Mouse (Mus musculus) liver, embryonic 13.5 days (tissue): ENCODE results near the gene Eya2. TPM values are rescaled to one million over a fixed set of nuclear protein-coding genes. Genes with fewer than 3 reads are reported as not detected.

Experiments
- ATAC-seq: fragments of 200-750 bp; cut with Nextera tagmentation; 2 replicates; pipeline ENCODE4 v1.8.0; 2017; ENCODE audit warnings: low read depth, mild to moderate bottlenecking, moderate number of reproducible peaks, moderate library complexity
- DNase-seq: peaks from one replicate; pipeline ENCODE4 v3.0.0; 2022
- H3K27ac ChIP-seq: fragments of 300-500 bp; sonication (generic); 2 replicates; pipeline ENCODE4 v1.5.1; 2015; ENCODE audit warnings: moderate library complexity, mild to moderate bottlenecking, inconsistent platforms
- H3K27me3 ChIP-seq: fragments of 300-500 bp; sonication (generic); 2 replicates; pipeline ENCODE4 v1.6.1; 2015; ENCODE audit warnings: mild to moderate bottlenecking, inconsistent platforms
- H3K36me3 ChIP-seq: fragments of 300-500 bp; sonication (generic); 2 replicates; pipeline ENCODE4 v1.6.1; 2015; ENCODE audit warnings: mild to moderate bottlenecking, inconsistent platforms
- H3K4me1 ChIP-seq: fragments of 300-500 bp; sonication (generic); replicated peaks from 2 replicates; pipeline ENCODE4 v1.6.1; 2015; ENCODE audit warnings: inconsistent platforms
- H3K4me2 ChIP-seq: fragments of 300-500 bp; sonication (generic); 2 replicates; pipeline ENCODE4 v1.6.1; 2015; ENCODE audit warnings: inconsistent platforms, mild to moderate bottlenecking, moderate library complexity
- H3K4me3 ChIP-seq: fragments of 300-500 bp; sonication (generic); replicated peaks from 2 replicates; pipeline ENCODE4 v1.5.1; 2015; ENCODE audit warnings: mild to moderate bottlenecking, inconsistent platforms
- H3K9ac ChIP-seq: fragments of 300-500 bp; sonication (generic); 2 replicates; pipeline ENCODE4 v1.6.1; 2015; ENCODE audit warnings: mild to moderate bottlenecking, inconsistent platforms
- H3K9me3 ChIP-seq: fragments of 300-500 bp; sonication (generic); replicated peaks from 2 replicates; pipeline ENCODE4 v1.6.1; 2016; ENCODE audit warnings: inconsistent platforms
- WGBS: fragments of 180-500 bp; shearing (Covaris S2); methylation state at CpG from one replicate; pipeline ENCODE4 v1.1.7; 2015; ENCODE audit not compliant: insufficient replicate concordance; 5-methylcytosine and 5-hydroxymethylcytosine counted together
- polyA plus RNA-seq: library from polyadenylated mRNA; unstranded; fragments of >200 nt; fragmentation: Nextera tagmentation; extraction: Ambion mirVana; gene quantifications from 2 replicates; pipeline ENCODE4 v1.2.1, GENCODE M21; 2015

Eya2 gene
- polyA plus RNA-seq, 1 experiment from 2014 or later, result 0.13 TPM

DNA sequence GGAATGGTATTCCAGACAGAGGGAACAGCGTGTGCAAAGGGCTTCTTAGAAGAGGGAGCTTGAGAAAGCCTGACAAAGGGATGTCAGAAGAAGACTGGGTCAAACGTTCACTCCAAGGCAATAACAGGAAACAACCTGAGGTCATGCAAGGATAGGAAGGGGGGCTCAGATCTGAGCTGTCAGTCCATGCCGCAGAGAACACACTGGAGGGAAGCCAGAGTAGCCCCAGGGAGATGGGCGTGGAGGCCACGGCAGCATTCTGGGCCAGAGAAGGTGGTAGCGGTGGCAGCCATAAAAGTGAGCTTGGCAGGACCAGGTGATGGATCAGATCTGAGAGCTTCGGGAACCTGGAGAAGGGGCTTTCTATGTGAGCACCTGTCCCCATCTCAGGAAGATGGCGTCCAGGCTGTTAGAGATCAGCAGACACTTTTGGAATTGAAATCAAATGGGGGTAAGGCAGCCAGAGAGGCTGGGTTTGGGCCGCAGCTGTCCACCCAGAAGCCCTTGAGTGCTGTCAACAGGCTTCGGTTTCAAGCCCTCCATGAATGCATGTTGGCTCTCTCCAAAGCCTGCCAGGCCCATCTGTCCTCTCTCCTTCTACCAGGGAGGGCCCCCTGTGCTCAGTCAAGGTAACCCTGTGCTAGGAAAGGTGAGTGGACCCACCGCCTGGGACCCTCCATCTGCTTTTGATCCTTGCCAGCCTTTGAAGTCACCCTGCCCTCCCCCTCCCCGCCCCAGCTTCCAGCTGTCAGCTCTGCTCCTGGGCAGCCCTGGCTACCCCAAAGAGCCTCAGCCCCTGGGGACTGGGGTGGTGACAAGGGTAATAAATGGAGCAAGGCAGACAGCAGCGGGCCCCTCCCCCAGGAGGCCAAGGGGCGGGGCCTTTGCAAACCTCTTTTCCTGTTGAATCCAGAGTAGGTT is 58.4 kb downstream of the Eya2 start:
- H3K27ac ChIP-seq, result no peak overlapping the region
- peaks cover 20% of the 10 kb centered on the region for H3K4me1 ChIP-seq
- ATAC-seq (no peak), DNase-seq (no peak)
- H3K36me3 ChIP-seq, result no peaks in the 10 kb centered on the region
- WGBS, result 31% methylated on average over 14 of the region's 14 CpGs
- no peaks in the 10 kb centered on the region for H3K27me3 ChIP-seq
- no peak overlapping the region for H3K9ac ChIP-seq
- no peak overlapping the region for H3K4me2 ChIP-seq
- H3K9me3 ChIP-seq, result no peaks in the 10 kb centered on the region
- H3K4me3 ChIP-seq, result no peak overlapping the region

- Histone ChIP-seq H3K27me3 (no peaks in the 10 kb centered on the region), H3K4me2 (no peak overlapping the region), H3K4me1 (peaks cover 20% of the 10 kb centered on the region), H3K36me3 (no peaks in the 10 kb centered on the region), H3K27ac (no peak overlapping the region), H3K4me3 (no peak overlapping the region), H3K9me3 (no peaks in the 10 kb centered on the region), H3K9ac (no peak overlapping the region)
- 33% methylated on average over 9 of the region's 9 CpGs for WGBS
- no peak for ATAC-seq
- no peak for DNase-seq
Observed at GRCm38 (mm10) chr2:165654151-165654550, 59.3 kb downstream of the Eya2 start.

- DNase-seq (no peak), ATAC-seq (no peak)
- no peaks in the 10 kb centered on the region for H3K36me3 ChIP-seq
- no peaks in the 10 kb centered on the region for H3K27me3 ChIP-seq
- H3K4me2 ChIP-seq, result no peak overlapping the region
- H3K4me1 ChIP-seq, result peaks cover 20% of the 10 kb centered on the region
- no peak overlapping the region for H3K4me3 ChIP-seq
- H3K27ac ChIP-seq, result no peak overlapping the region
- no peaks in the 10 kb centered on the region for H3K9me3 ChIP-seq
- no peak overlapping the region for H3K9ac ChIP-seq
- WGBS, result 27% methylated on average over 10 of the region's 10 CpGs
Observed at GRCm38 (mm10) chr2:165654696-165655491, 60.1 kb downstream of the Eya2 start.

DNA sequence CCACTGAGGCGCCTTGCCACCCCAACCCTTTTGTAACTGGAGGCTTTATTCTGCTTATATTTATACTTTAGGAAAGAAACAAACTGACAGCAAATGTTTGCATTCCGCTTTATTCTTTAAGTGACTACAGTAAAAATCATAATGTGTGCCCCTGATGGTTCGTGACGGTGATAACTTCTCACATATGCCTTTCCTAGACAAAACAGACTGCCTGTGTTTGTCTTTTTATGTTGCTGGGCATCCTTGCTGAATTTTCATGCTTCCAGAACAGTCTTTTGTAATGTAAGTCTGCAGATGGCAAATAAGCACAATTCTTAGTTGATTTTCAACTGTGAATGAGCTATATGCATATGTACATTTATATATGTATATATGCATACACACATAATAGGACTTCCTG is 61.7 kb downstream of the Eya2 start:
- Histone ChIP-seq H3K9ac (no peak overlapping the region), H3K4me3 (no peak overlapping the region), H3K27ac (no peak overlapping the region), H3K27me3 (no peaks in the 10 kb centered on the region), H3K4me1 (peaks cover 20% of the 10 kb centered on the region), H3K9me3 (no peaks in the 10 kb centered on the region), H3K36me3 (no peaks in the 10 kb centered on the region), H3K4me2 (no peak overlapping the region)
- WGBS, result 68% methylated on average over 4 of the region's 4 CpGs
- no peak for DNase-seq
- no peak for ATAC-seq

DNA sequence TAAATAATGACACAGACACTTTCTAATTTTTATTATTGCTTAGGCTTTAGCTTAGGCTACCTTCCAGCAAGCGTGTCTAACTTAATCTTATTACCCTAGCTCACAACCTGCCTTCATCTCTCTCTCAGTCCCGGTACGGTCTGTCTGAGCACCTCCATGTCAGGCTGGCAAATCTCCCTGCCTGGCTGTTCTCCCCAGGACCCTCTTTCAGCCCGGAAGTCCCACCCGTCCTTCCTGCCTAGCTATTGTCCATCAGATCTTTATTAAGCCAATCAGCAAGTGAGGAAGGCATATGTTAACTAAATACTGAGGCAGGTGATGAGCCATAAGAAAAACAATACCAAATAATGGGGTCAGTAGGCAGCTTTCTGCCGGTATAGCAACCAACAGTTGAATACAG is 62.1 kb downstream of the Eya2 start:
- no peaks in the 10 kb centered on the region for H3K36me3 ChIP-seq
- DNase-seq (no peak), ATAC-seq (no peak)
- H3K27ac ChIP-seq, result no peak overlapping the region
- no peak overlapping the region for H3K9ac ChIP-seq
- no peaks in the 10 kb centered on the region for H3K27me3 ChIP-seq
- H3K4me3 ChIP-seq, result no peak overlapping the region
- no peaks in the 10 kb centered on the region for H3K9me3 ChIP-seq
- peaks cover 20% of the 10 kb centered on the region for H3K4me1 ChIP-seq
- WGBS, result 55% methylated on average over 6 of the region's 6 CpGs
- no peak overlapping the region for H3K4me2 ChIP-seq

DNA sequence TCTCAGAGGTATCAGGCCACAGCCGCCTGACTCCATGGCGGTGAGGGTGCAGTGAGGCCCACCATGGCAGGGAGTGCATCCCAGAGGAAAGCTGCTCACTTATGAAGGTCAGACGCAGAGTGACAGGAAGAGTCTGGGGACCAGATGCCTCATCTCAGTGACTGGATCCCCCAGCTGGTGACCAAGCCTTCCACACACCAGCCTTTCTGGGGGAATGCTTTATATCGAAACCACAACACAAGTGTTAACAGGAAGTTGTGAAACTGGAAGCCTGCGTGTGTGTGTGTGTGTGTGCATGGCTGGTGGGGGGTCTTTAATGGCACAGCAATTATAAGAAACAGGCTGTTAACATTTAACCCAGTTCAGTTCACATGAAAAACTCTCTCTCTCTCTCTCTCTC is 64.7 kb downstream of the Eya2 start:
- H3K27me3 ChIP-seq, result no peaks in the 10 kb centered on the region
- H3K9me3 ChIP-seq, result no peaks in the 10 kb centered on the region
- no peak for DNase-seq
- 51% methylated on average over 5 of the region's 5 CpGs for WGBS
- H3K9ac ChIP-seq, result no peak overlapping the region; the same call in 1 of the 2 replicates
- no peak overlapping the region for H3K4me3 ChIP-seq
- no peak overlapping the region for H3K4me2 ChIP-seq
- no peak for ATAC-seq
- peaks cover 2% of the 10 kb centered on the region; the same call in 1 of the 2 replicates for H3K4me1 ChIP-seq
- H3K36me3 ChIP-seq, result no peaks in the 10 kb centered on the region
- no peak overlapping the region for H3K27ac ChIP-seq

GRCm38 (mm10) chr2:165663266-165663665 is 68.4 kb downstream of the Eya2 start:
- Histone ChIP-seq H3K27ac (no peak overlapping the region), H3K4me3 (no peak overlapping the region), H3K9me3 (no peaks in the 10 kb centered on the region), H3K9ac (no peak overlapping the region), H3K4me1 (no peaks in the 10 kb centered on the region; the same call in 1 of the 2 replicates), H3K36me3 (no peaks in the 10 kb centered on the region), H3K27me3 (no peaks in the 10 kb centered on the region), H3K4me2 (no peak overlapping the region)
- no peak for ATAC-seq
- WGBS, result 69% methylated on average over 7 of the region's 7 CpGs
- no peak for DNase-seq

GRCm38 (mm10) chr2:165664648-165665047 is 69.8 kb downstream of the Eya2 start:
- no peak overlapping the region for H3K27ac ChIP-seq
- WGBS, result 78% methylated on average over 7 of the region's 7 CpGs
- H3K4me2 ChIP-seq, result no peak overlapping the region

GRCm38 (mm10) chr2:165665176-165665575 is 70.3 kb downstream of the Eya2 start:
- no peaks in the 10 kb centered on the region for H3K27me3 ChIP-seq
- H3K27ac ChIP-seq, result no peak overlapping the region
- WGBS, result 52% methylated on average over 5 of the region's 5 CpGs
- no peak for DNase-seq
- no peak for ATAC-seq
- H3K9me3 ChIP-seq, result no peaks in the 10 kb centered on the region
- H3K9ac ChIP-seq, result no peak overlapping the region
- H3K36me3 ChIP-seq, result no peaks in the 10 kb centered on the region
- H3K4me2 ChIP-seq, result no peak overlapping the region
- no peak overlapping the region for H3K4me3 ChIP-seq
- H3K4me1 ChIP-seq, result no peaks in the 10 kb centered on the region; the same call in 1 of the 2 replicates

More at GRCm38 (mm10) chr2:165664648-165665047, 69.8 kb downstream of the Eya2 start:
- Histone ChIP-seq H3K27me3 (no peaks in the 10 kb centered on the region), H3K4me3 (no peak overlapping the region), H3K36me3 (no peaks in the 10 kb centered on the region), H3K9me3 (no peaks in the 10 kb centered on the region), H3K9ac (no peak overlapping the region), H3K4me1 (no peaks in the 10 kb centered on the region; the same call in 1 of the 2 replicates)
- no peak for ATAC-seq
- no peak for DNase-seq

DNA sequence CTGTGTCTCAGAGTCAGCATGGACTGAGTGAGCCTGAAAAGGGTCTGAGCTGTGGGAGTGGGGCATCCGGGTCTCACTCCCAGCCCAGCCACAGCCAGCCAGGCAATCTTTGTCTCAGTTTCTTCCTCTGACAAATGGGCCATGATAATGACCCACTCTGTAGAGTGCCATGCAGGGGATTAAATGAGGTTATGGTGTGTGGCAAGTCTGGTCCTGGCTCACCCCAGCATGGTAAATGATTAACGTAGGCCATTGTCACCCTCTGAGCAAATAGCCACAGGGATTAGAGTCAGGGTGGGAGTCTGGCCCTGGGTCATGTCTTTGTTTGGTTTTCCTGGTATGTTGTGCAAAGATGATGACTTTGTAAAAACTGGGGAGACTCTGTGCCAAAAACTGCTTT is 72.3 kb downstream of the Eya2 start:
- H3K36me3 ChIP-seq, result no peaks in the 10 kb centered on the region
- H3K4me3 ChIP-seq, result no peak overlapping the region
- H3K9me3 ChIP-seq, result no peaks in the 10 kb centered on the region
- no peaks in the 10 kb centered on the region for H3K27me3 ChIP-seq
- H3K27ac ChIP-seq, result no peak overlapping the region; the same call in 1 of the 2 replicates
- DNase-seq, result no peak
- no peak for ATAC-seq
- no peak overlapping the region for H3K4me2 ChIP-seq
- H3K9ac ChIP-seq, result no peak overlapping the region
- 66% methylated on average over 2 of the region's 2 CpGs for WGBS
- H3K4me1 ChIP-seq, result no peaks in the 10 kb centered on the region; the same call in 1 of the 2 replicates

- ATAC-seq, result no peak
Observed at GRCm38 (mm10) chr2:165682719-165683118, 87.9 kb downstream of the Eya2 start.

More at GRCm38 (mm10) chr2:165682719-165683118, 87.9 kb downstream of the Eya2 start:
- no peak for DNase-seq
- Histone ChIP-seq H3K27me3 (no peaks in the 10 kb centered on the region), H3K4me3 (no peak overlapping the region), H3K9me3 (peaks cover 5% of the 10 kb centered on the region; the same call in 1 of the 2 replicates), H3K4me2 (no peak overlapping the region), H3K27ac (no peak overlapping the region), H3K36me3 (no peaks in the 10 kb centered on the region), H3K4me1 (no peaks in the 10 kb centered on the region), H3K9ac (no peak overlapping the region)
- WGBS, result 52% methylated on average over 6 of the region's 6 CpGs
